Comparison of ENCODE assay signal across 11 mouse cellular contexts in genomic region chr1:193256621-193257098, GRCm38 (mm10). TPM values are rescaled to one million over a fixed set of nuclear protein-coding genes. Genes with fewer than 3 reads are reported as not detected.
DNase-seq lines count a peak whose midpoint lies in the region; ATAC-seq and TF ChIP-seq lines count a peak whose summit lies in the region.
"Had no signal": no experiment of that assay in that cellular context is flagged by ENCODE, and none has a peak within 500 bp of the region (broad histone marks: within the 10 kb centered on the region; RNA-seq: fewer than 3 reads in every experiment).

No protein-coding gene starts in this region.

- no peaks in the 10 kb centered on the region for H3K27me3 ChIP-seq in hindbrain, embryonic 16.5 days (replicated peaks; ENCODE audit: control insufficient read depth, insufficient read depth, low read length)
- H3K27me3 ChIP-seq in hindbrain, embryonic 13.5 days, result no peaks in the 10 kb centered on the region
- no peaks in the 10 kb centered on the region for H3K27me3 ChIP-seq in lung, postnatal 0 days (replicated peaks; ENCODE audit: insufficient read depth, low read length)
- no peaks in the 10 kb centered on the region for H3K27me3 ChIP-seq in midbrain, embryonic 16.5 days (ENCODE audit: control insufficient read depth, insufficient read depth, low read depth, low read length)
- H3K27me3 ChIP-seq in intestine, embryonic 16.5 days (replicated peaks; ENCODE audit: control insufficient read depth, insufficient read depth, low read length), result no peaks in the 10 kb centered on the region
- H3K27me3 ChIP-seq: embryonic facial prominence, embryonic 12.5 days had no signal

- WGBS in hindbrain, embryonic 16.5 days, result 50% methylated on average over 5 of the region's 5 CpGs
- WGBS in hindbrain, embryonic 13.5 days, result 82% methylated on average over 5 of the region's 5 CpGs
- WGBS in lung, postnatal 0 days, result 28% methylated on average over 5 of the region's 5 CpGs
- WGBS in midbrain, embryonic 16.5 days, result 71% methylated on average over 5 of the region's 5 CpGs
- WGBS in intestine, embryonic 16.5 days, result 41% methylated on average over 5 of the region's 5 CpGs

- H3K27ac ChIP-seq in hindbrain, embryonic 16.5 days (ENCODE audit: low read depth, low read length), result no peak overlapping the region
- no peak overlapping the region for H3K27ac ChIP-seq in hindbrain, embryonic 13.5 days
- H3K27ac ChIP-seq in lung, postnatal 0 days (ENCODE audit: low read length), result 0 out of 2 replicates have a peak overlapping the region, but pooled peaks have one; percentile 21
- no peak overlapping the region for H3K27ac ChIP-seq in midbrain, embryonic 16.5 days (ENCODE audit: low read length)
- H3K27ac ChIP-seq in intestine, embryonic 16.5 days (ENCODE audit: low read length), result no peak overlapping the region
- H3K27ac ChIP-seq: embryonic facial prominence, embryonic 12.5 days; hindbrain, embryonic 10.5 days; liver, embryonic 14.5 days had no signal

- ATAC-seq in hindbrain, embryonic 16.5 days, result 0 out of 2 replicates have a peak, but pooled peaks have one; percentile 14
- ATAC-seq in hindbrain, embryonic 13.5 days (ENCODE audit: low FRiP score), result no peak
- 0 out of 2 replicates have a peak, but pooled peaks have one; percentile 11 for ATAC-seq in lung, postnatal 0 days
- 0 out of 2 replicates have a peak, but pooled peaks have one; percentile 19 for ATAC-seq in granulocyte monocyte progenitor cell, adult 5-6 weeks (replicated peaks; ENCODE audit: poor library complexity, severe bottlenecking)
- no peak for ATAC-seq in midbrain, embryonic 16.5 days
- ATAC-seq in intestine, embryonic 16.5 days, result no peak

- no peak for TF ChIP-seq EP300 in lung, postnatal 0 days (IDR thresholded peaks at IDR 0.05)

- TF ChIP-seq CTCF in lung, postnatal 0 days (IDR thresholded peaks at IDR 0.05), result no peak

- H3K4me2 ChIP-seq in hindbrain, embryonic 16.5 days (ENCODE audit: low read length), result no peak overlapping the region
- no peak overlapping the region for H3K4me2 ChIP-seq in hindbrain, embryonic 13.5 days
- no peak overlapping the region for H3K4me2 ChIP-seq in lung, postnatal 0 days (replicated peaks; ENCODE audit: low read depth, low read length)
- H3K4me2 ChIP-seq in midbrain, embryonic 16.5 days (ENCODE audit: low read length), result no peak overlapping the region
- no peak overlapping the region for H3K4me2 ChIP-seq in intestine, embryonic 16.5 days (ENCODE audit: low read depth, low read length)
- H3K4me2 ChIP-seq: embryonic facial prominence, embryonic 12.5 days had no signal

- no peaks in the 10 kb centered on the region for H3K36me3 ChIP-seq in hindbrain, embryonic 16.5 days (ENCODE audit: control insufficient read depth, insufficient read depth, low read length)
- H3K36me3 ChIP-seq in hindbrain, embryonic 13.5 days, result no peaks in the 10 kb centered on the region
- H3K36me3 ChIP-seq in lung, postnatal 0 days (ENCODE audit: insufficient read depth, low read length), result no peaks in the 10 kb centered on the region
- H3K36me3 ChIP-seq in midbrain, embryonic 16.5 days (ENCODE audit: control insufficient read depth, insufficient read depth, low read length), result no peaks in the 10 kb centered on the region
- no peaks in the 10 kb centered on the region for H3K36me3 ChIP-seq in intestine, embryonic 16.5 days (ENCODE audit: control insufficient read depth, insufficient read depth, low read length)
- H3K36me3 ChIP-seq: embryonic facial prominence, embryonic 12.5 days; hindbrain, embryonic 10.5 days had no signal

- peak; percentile 51 for DNase-seq in lung, postnatal 0 days (ENCODE audit: low spot score)
- no peak for DNase-seq in lung, postnatal 25 days (ENCODE audit: low spot score)
- peak; percentile 45 to 58 for DNase-seq in cerebellum, adult 18-20 months

- no peak overlapping the region for H3K9ac ChIP-seq in hindbrain, embryonic 16.5 days (ENCODE audit: low read depth, low read length)
- H3K9ac ChIP-seq in hindbrain, embryonic 13.5 days, result no peak overlapping the region
- no peak overlapping the region for H3K9ac ChIP-seq in lung, postnatal 0 days (replicated peaks; ENCODE audit: low read depth)
- H3K9ac ChIP-seq in midbrain, embryonic 16.5 days (ENCODE audit: low read depth, low read length), result no peak overlapping the region
- H3K9ac ChIP-seq in intestine, embryonic 16.5 days (ENCODE audit: low read depth, low read length), result no peak overlapping the region
- H3K9ac ChIP-seq: liver, embryonic 14.5 days had no signal

- no peaks in the 10 kb centered on the region for H3K9me3 ChIP-seq in hindbrain, embryonic 16.5 days (ENCODE audit: control insufficient read depth, low read length)
- H3K9me3 ChIP-seq in hindbrain, embryonic 13.5 days, result no peaks in the 10 kb centered on the region
- no peaks in the 10 kb centered on the region for H3K9me3 ChIP-seq in lung, postnatal 0 days (ENCODE audit: low read length)
- no peaks in the 10 kb centered on the region for H3K9me3 ChIP-seq in midbrain, embryonic 16.5 days (replicated peaks; ENCODE audit: control insufficient read depth, low read length, poor library complexity, severe bottlenecking)
- H3K9me3 ChIP-seq in intestine, embryonic 16.5 days (ENCODE audit: control insufficient read depth, low read length), result no peaks in the 10 kb centered on the region
- H3K9me3 ChIP-seq: embryonic facial prominence, embryonic 12.5 days; hindbrain, embryonic 10.5 days had no signal

- H3K4me1 ChIP-seq in hindbrain, embryonic 16.5 days (ENCODE audit: control insufficient read depth, insufficient read depth, low read depth, low read length), result no peaks in the 10 kb centered on the region; the same call in 1 of the 2 replicates
- no peaks in the 10 kb centered on the region for H3K4me1 ChIP-seq in hindbrain, embryonic 13.5 days (replicated peaks)
- peaks cover under 1% of the 10 kb centered on the region; the same call in 1 of the 2 replicates for H3K4me1 ChIP-seq in lung, postnatal 0 days (ENCODE audit: insufficient read depth, low read depth, low read length)
- H3K4me1 ChIP-seq in midbrain, embryonic 16.5 days (ENCODE audit: control insufficient read depth, insufficient read depth, low read length), result no peaks in the 10 kb centered on the region
- H3K4me1 ChIP-seq in intestine, embryonic 16.5 days (ENCODE audit: control insufficient read depth, insufficient read depth, low read length), result no peaks in the 10 kb centered on the region
- H3K4me1 ChIP-seq: embryonic facial prominence, embryonic 12.5 days; hindbrain, embryonic 10.5 days had no signal

- no peak overlapping the region for H3K4me3 ChIP-seq in hindbrain, embryonic 16.5 days (ENCODE audit: low read length)
- H3K4me3 ChIP-seq in hindbrain, embryonic 13.5 days, result no peak overlapping the region
- no peak overlapping the region for H3K4me3 ChIP-seq in lung, postnatal 0 days (ENCODE audit: low read depth, low read length)
- H3K4me3 ChIP-seq in midbrain, embryonic 16.5 days (ENCODE audit: low read depth, low read length), result no peak overlapping the region
- H3K4me3 ChIP-seq in intestine, embryonic 16.5 days (ENCODE audit: low read length), result no peak overlapping the region
- H3K4me3 ChIP-seq: embryonic facial prominence, embryonic 12.5 days; hindbrain, embryonic 10.5 days had no signal

RNA-seq across cellular contexts. Expression of gene Hsd11b1, which starts 7.2 kb away (rescaled TPM):
- 0.34 and 0.89 TPM in 2 replicates for polyA plus RNA-seq in hindbrain, embryonic 16.5 days (2015; fragmentation: Nextera tagmentation; extraction: Ambion mirVana)
- not detected in 2 replicates for polyA plus RNA-seq in hindbrain, embryonic 13.5 days (2015; fragmentation: Nextera tagmentation; extraction: Ambion mirVana)
- 184 and 200 TPM in 2 replicates for polyA plus RNA-seq in lung, postnatal 0 days (2015; fragmentation: Nextera tagmentation; extraction: Ambion mirVana)
- total RNA-seq in granulocyte monocyte progenitor cell, adult 5-6 weeks (2014; fragmentation: Nextera tagmentation), result 19.3 and 43.7 TPM in 2 replicates
- 27.4 and 31.4 TPM in 2 replicates for total RNA-seq in granulocyte monocyte progenitor cell, adult 5-6 weeks (2017)
- 0.39 and 0.55 TPM in 2 replicates for polyA plus RNA-seq in midbrain, embryonic 16.5 days (2015; fragmentation: Nextera tagmentation; extraction: Ambion mirVana)
- 0.91 and 1.2 TPM in 2 replicates for polyA plus RNA-seq in intestine, embryonic 16.5 days (2015; fragmentation: Nextera tagmentation; extraction: Ambion mirVana)
- polyA plus RNA-seq: hindbrain, embryonic 10.5 days had no signal

RNA-seq across cellular contexts. Expression of gene G0s2, which starts 16.4 kb away (rescaled TPM):
- 8.9 and 10.5 TPM in 2 replicates for polyA plus RNA-seq in hindbrain, embryonic 16.5 days (2015; fragmentation: Nextera tagmentation; extraction: Ambion mirVana)
- polyA plus RNA-seq in hindbrain, embryonic 13.5 days (2015; fragmentation: Nextera tagmentation; extraction: Ambion mirVana), result 6.2 and 6.5 TPM in 2 replicates
- 185 and 216 TPM in 2 replicates for polyA plus RNA-seq in lung, postnatal 0 days (2015; fragmentation: Nextera tagmentation; extraction: Ambion mirVana)
- 1.8 and 2.3 TPM in 2 replicates for total RNA-seq in granulocyte monocyte progenitor cell, adult 5-6 weeks (2014; fragmentation: Nextera tagmentation)
- 7.5 and 20.4 TPM in 2 replicates for total RNA-seq in granulocyte monocyte progenitor cell, adult 5-6 weeks (2017)
- polyA plus RNA-seq in midbrain, embryonic 16.5 days (2015; fragmentation: Nextera tagmentation; extraction: Ambion mirVana), result 5.1 and 6.9 TPM in 2 replicates
- 20.0 and 25.1 TPM in 2 replicates for polyA plus RNA-seq in intestine, embryonic 16.5 days (2015; fragmentation: Nextera tagmentation; extraction: Ambion mirVana)

RNA-seq across cellular contexts. Expression of gene Lamb3, which starts 49.2 kb away (rescaled TPM):
- polyA plus RNA-seq in hindbrain, embryonic 16.5 days (2015; fragmentation: Nextera tagmentation; extraction: Ambion mirVana), result 0.29 and 0.56 TPM in 2 replicates
- 0.18 and 0.73 TPM in 2 replicates for polyA plus RNA-seq in hindbrain, embryonic 13.5 days (2015; fragmentation: Nextera tagmentation; extraction: Ambion mirVana)
- 62.8 and 63.1 TPM in 2 replicates for polyA plus RNA-seq in lung, postnatal 0 days (2015; fragmentation: Nextera tagmentation; extraction: Ambion mirVana)
- total RNA-seq in granulocyte monocyte progenitor cell, adult 5-6 weeks (2014; fragmentation: Nextera tagmentation), result 6.7 and 8.8 TPM in 2 replicates
- 2.9 and 3.2 TPM in 2 replicates for total RNA-seq in granulocyte monocyte progenitor cell, adult 5-6 weeks (2017)
- polyA plus RNA-seq in midbrain, embryonic 16.5 days (2015; fragmentation: Nextera tagmentation; extraction: Ambion mirVana), result 0.67 and 0.75 TPM in 2 replicates
- polyA plus RNA-seq in intestine, embryonic 16.5 days (2015; fragmentation: Nextera tagmentation; extraction: Ambion mirVana), result 4.1 and 4.3 TPM in 2 replicates

RNA-seq across cellular contexts. Expression of gene Traf3ip3, which starts 55.2 kb away (rescaled TPM):
- 1.9 and 4.0 TPM in 2 replicates for polyA plus RNA-seq in hindbrain, embryonic 16.5 days (2015; fragmentation: Nextera tagmentation; extraction: Ambion mirVana)
- polyA plus RNA-seq in hindbrain, embryonic 13.5 days (2015; fragmentation: Nextera tagmentation; extraction: Ambion mirVana), result 2.1 and 2.8 TPM in 2 replicates
- 3.0 and 3.6 TPM in 2 replicates for polyA plus RNA-seq in lung, postnatal 0 days (2015; fragmentation: Nextera tagmentation; extraction: Ambion mirVana)
- total RNA-seq in granulocyte monocyte progenitor cell, adult 5-6 weeks (2014; fragmentation: Nextera tagmentation), result 77.4 and 94.9 TPM in 2 replicates
- total RNA-seq in granulocyte monocyte progenitor cell, adult 5-6 weeks (2017), result 61.3 and 96.4 TPM in 2 replicates
- polyA plus RNA-seq in midbrain, embryonic 16.5 days (2015; fragmentation: Nextera tagmentation; extraction: Ambion mirVana), result 0.77 and 1.1 TPM in 2 replicates
- 3.4 and 4.0 TPM in 2 replicates for polyA plus RNA-seq in intestine, embryonic 16.5 days (2015; fragmentation: Nextera tagmentation; extraction: Ambion mirVana)

Comparison
In these comparisons a context has a peak if more than half of its experiments do, and no peak if none do; other contexts are left out.
1. ATAC-seq: peak in hindbrain, embryonic 16.5 days (single experiment), lung, postnatal 0 days (single experiment) and granulocyte monocyte progenitor cell, adult 5-6 weeks (single experiment); none in hindbrain, embryonic 13.5 days (single experiment), midbrain, embryonic 16.5 days (single experiment) and intestine, embryonic 16.5 days (single experiment).
2. RNA of gene Hsd11b1, which starts 7.2 kb away (polyA plus RNA-seq): 184 to 200 TPM in lung, postnatal 0 days; 0.91 to 1.2 TPM in intestine, embryonic 16.5 days, 0.34 to 0.89 TPM in hindbrain, embryonic 16.5 days, 0.39 to 0.55 TPM in midbrain, embryonic 16.5 days and not detected in hindbrain, embryonic 13.5 days; every median in the first group is over 10 times any median in the second.
3. RNA of gene Lamb3, which starts 49.2 kb away (polyA plus RNA-seq): 62.8 to 63.1 TPM in lung, postnatal 0 days; 4.1 to 4.3 TPM in intestine, embryonic 16.5 days, 0.67 to 0.75 TPM in midbrain, embryonic 16.5 days, 0.18 to 0.73 TPM in hindbrain, embryonic 13.5 days and 0.29 to 0.56 TPM in hindbrain, embryonic 16.5 days; every median in the first group is over 10 times any median in the second.